Mouse (Mus musculus) brain, embryonic 18.5 days (tissue): Measurements from ENCODE around the gene Exoc1.

Experiments
- DNase-seq: peaks from one replicate; pipeline ENCODE4 v3.0.0-alpha.2; 2012; ENCODE audit warnings: low read depth, low spot score

Exoc1 gene

GRCm38 (mm10) chr5:76529040-76529703 lies at the start of gene Exoc1:
Gene Exoc1, plus strand, starts transcription at chr5:76529311.
- DNase-seq = peak; percentile 92

GRCm38 (mm10) chr5:76483811-76484210 lies 45.3 kb upstream of the Exoc1 start, which contains the start of gene Gm7271:
Gene Gm7271, plus strand, starts transcription at chr5:76484040.
- DNase-seq = no peak

GRCm38 (mm10) chr5:76495126-76495525 lies 34.0 kb upstream of the Exoc1 start:
- no peak for DNase-seq

GRCm38 (mm10) chr5:76522446-76522845 lies 6.7 kb upstream of the Exoc1 start:
- DNase-seq = no peak

- DNase-seq = no peak
These were observed 4.5 kb upstream of the Exoc1 start for GRCm38 (mm10) chr5:76524623-76525022.

GRCm38 (mm10) chr5:76525066-76525465 lies 4.0 kb upstream of the Exoc1 start:
- no peak for DNase-seq

- DNase-seq = no peak
These were observed 3.3 kb upstream of the Exoc1 start for GRCm38 (mm10) chr5:76525829-76526228.

- no peak for DNase-seq
These were observed 574 bp downstream of the Exoc1 start for GRCm38 (mm10) chr5:76529704-76530066.

- DNase-seq = no peak
These were observed 4.1 kb downstream of the Exoc1 start for GRCm38 (mm10) chr5:76533186-76533585.

- DNase-seq = no peak
These were observed 7.1 kb downstream of the Exoc1 start for GRCm38 (mm10) chr5:76536231-76536630.

GRCm38 (mm10) chr5:76537578-76537977 lies 8.5 kb downstream of the Exoc1 start:
- no peak for DNase-seq

GRCm38 (mm10) chr5:76540181-76540580 lies 11.1 kb downstream of the Exoc1 start:
- no peak for DNase-seq

GRCm38 (mm10) chr5:76540842-76541241 lies 11.7 kb downstream of the Exoc1 start:
- DNase-seq = no peak

GRCm38 (mm10) chr5:76543200-76543599 lies 14.1 kb downstream of the Exoc1 start:
- no peak for DNase-seq

GRCm38 (mm10) chr5:76550426-76550825 lies 21.3 kb downstream of the Exoc1 start:
- no peak for DNase-seq

- no peak for DNase-seq
These were observed 36.2 kb downstream of the Exoc1 start for GRCm38 (mm10) chr5:76565321-76565720.

- no peak for DNase-seq
These were observed 45.1 kb downstream of the Exoc1 start for GRCm38 (mm10) chr5:76574251-76574650.

GRCm38 (mm10) chr5:76577026-76577425 lies 47.9 kb downstream of the Exoc1 start:
- DNase-seq = no peak

GRCm38 (mm10) chr5:76585378-76585777 lies 56.3 kb downstream of the Exoc1 start:
- DNase-seq = no peak

- DNase-seq = peak; percentile 55
These were observed 59.6 kb downstream of the Exoc1 start, which contains the start of gene Cep135 for GRCm38 (mm10) chr5:76588551-76589283. Gene Cep135, plus strand, starts transcription at chr5:76588698.

- no peak for DNase-seq
These were observed 60.2 kb downstream of the Exoc1 start for GRCm38 (mm10) chr5:76589311-76589710.

- DNase-seq = no peak
These were observed 60.9 kb downstream of the Exoc1 start for GRCm38 (mm10) chr5:76590009-76590408.

GRCm38 (mm10) chr5:76591885-76592284 lies 62.8 kb downstream of the Exoc1 start:
- no peak for DNase-seq
